Mouse (Mus musculus) neural tube, embryonic 14.5 days (tissue): ENCODE measurements at regions not wholly inside any gene's neighbourhood (a gene's known extent, or its start where the extent isn't known, plus 50 kb on each side); places are given as distances from the start of the nearest gene placed in this dataset.
"Not testable (repeated sequence)": the region's sequence is repeated elsewhere in the genome, so short reads cannot be mapped to it uniquely, and the experiment has no call there.

ENCODE experiments used
- ATAC-seq: fragments of 200-750 bp; cut with Nextera tagmentation; 2 replicates; pipeline ENCODE4 v1.8.0; 2017; ENCODE audit warnings: low read depth, mild to moderate bottlenecking, moderate TSS enrichment, moderate library complexity
- H3K27ac ChIP-seq: fragments of 300-500 bp; sonication (generic); 2 replicates; pipeline ENCODE4 v1.5.1; 2014; ENCODE audit warnings: low read depth, mild to moderate bottlenecking, control low read depth, low read length, moderate library complexity, mixed read lengths
- H3K27me3 ChIP-seq: fragments of 300-500 bp; sonication (generic); 2 replicates; pipeline ENCODE4 v1.6.1; 2014; ENCODE audit warnings: low read length; ENCODE audit not compliant: control insufficient read depth, insufficient read depth
- H3K36me3 ChIP-seq: fragments of 300-500 bp; sonication (generic); 2 replicates; pipeline ENCODE4 v1.6.1; 2014; ENCODE audit warnings: low read length, mixed read lengths; ENCODE audit not compliant: control insufficient read depth, insufficient read depth
- H3K4me1 ChIP-seq: fragments of 300-500 bp; sonication (generic); 2 replicates; pipeline ENCODE4 v1.6.1; 2014; ENCODE audit warnings: low read length; ENCODE audit not compliant: control insufficient read depth, insufficient read depth
- H3K4me2 ChIP-seq: fragments of 300-500 bp; sonication (generic); 2 replicates; pipeline ENCODE4 v1.6.1; 2014; ENCODE audit warnings: mild to moderate bottlenecking, low read depth, low read length, control low read depth
- H3K4me3 ChIP-seq: fragments of 300-500 bp; sonication (generic); 2 replicates; pipeline ENCODE4 v1.5.1; 2014; ENCODE audit warnings: low read depth, low read length, control low read depth, mixed read lengths
- H3K9ac ChIP-seq: fragments of 300-500 bp; sonication (generic); replicated peaks from 2 replicates; pipeline ENCODE4 v1.6.1; 2014; ENCODE audit warnings: low read depth, mild to moderate bottlenecking, control low read depth, low read length, mixed read lengths
- H3K9me3 ChIP-seq: fragments of 300-500 bp; sonication (generic); 2 replicates; pipeline ENCODE4 v1.6.1; 2016; ENCODE audit warnings: low read length; ENCODE audit not compliant: control insufficient read depth
- WGBS: fragments of 180-500 bp; shearing (Covaris S2); extraction: QIAGEN DNeasy Blood & Tissue Kit; methylation state at CpG from one replicate; pipeline ENCODE4 v1.1.7; 2014; 5-methylcytosine and 5-hydroxymethylcytosine counted together

GRCm38 (mm10) chr12:48819168-48819567 lies 563.3 kb upstream of the Foxg1 start:
- Histone ChIP-seq H3K27me3 (no peaks in the 10 kb centered on the region), H3K4me2 (no peak overlapping the region), H3K27ac (no peak overlapping the region), H3K9ac (no peak overlapping the region), H3K4me3 (no peak overlapping the region), H3K9me3 (no peaks in the 10 kb centered on the region), H3K4me1 (no peaks in the 10 kb centered on the region), H3K36me3 (no peaks in the 10 kb centered on the region)
- ATAC-seq: no peak

GRCm38 (mm10) chr12:48820206-48820605 lies 562.3 kb upstream of the Foxg1 start:
- Histone ChIP-seq H3K4me1 (no peaks in the 10 kb centered on the region), H3K4me2 (no peak overlapping the region), H3K36me3 (no peaks in the 10 kb centered on the region), H3K27me3 (no peaks in the 10 kb centered on the region), H3K27ac (no peak overlapping the region), H3K9me3 (no peaks in the 10 kb centered on the region), H3K9ac (no peak overlapping the region), H3K4me3 (no peak overlapping the region)
- no peak for ATAC-seq

- Histone ChIP-seq H3K4me3 (no peak overlapping the region), H3K4me2 (no peak overlapping the region), H3K36me3 (no peaks in the 10 kb centered on the region), H3K27ac (no peak overlapping the region), H3K4me1 (no peaks in the 10 kb centered on the region), H3K9me3 (no peaks in the 10 kb centered on the region), H3K9ac (no peak overlapping the region), H3K27me3 (no peaks in the 10 kb centered on the region)
- peak; percentile 82 for ATAC-seq
- 44% methylated on average over 6 of the region's 6 CpGs for WGBS
Measured at GRCm38 (mm10) chr12:48826300-48826699, 556.2 kb upstream of the Foxg1 start.

GRCm38 (mm10) chr12:48853356-48853755 lies 529.1 kb upstream of the Foxg1 start:
- not testable (repeated sequence) for H3K9me3 ChIP-seq, ATAC-seq, H3K27ac ChIP-seq, H3K4me3 ChIP-seq, H3K4me1 ChIP-seq, H3K27me3 ChIP-seq, H3K36me3 ChIP-seq, H3K4me2 ChIP-seq, H3K9ac ChIP-seq
- 88% methylated on average over 4 of the region's 4 CpGs for WGBS

GRCm38 (mm10) chr12:48854016-48854415 lies 528.4 kb upstream of the Foxg1 start:
- no peak overlapping the region for H3K27ac ChIP-seq
- no peak for ATAC-seq
- no peaks in the 10 kb centered on the region for H3K4me1 ChIP-seq
- H3K9ac ChIP-seq: no peak overlapping the region
- WGBS: 78% methylated on average over 1 of the region's 1 CpGs
- H3K4me2 ChIP-seq: no peak overlapping the region
- H3K36me3 ChIP-seq: no peaks in the 10 kb centered on the region
- H3K27me3 ChIP-seq: no peaks in the 10 kb centered on the region
- no peaks in the 10 kb centered on the region for H3K9me3 ChIP-seq
- no peak overlapping the region for H3K4me3 ChIP-seq

- H3K36me3 ChIP-seq: no peaks in the 10 kb centered on the region
- no peak overlapping the region for H3K4me3 ChIP-seq
- no peak overlapping the region for H3K9ac ChIP-seq
- 28% methylated on average over 8 of the region's 8 CpGs for WGBS
- H3K9me3 ChIP-seq: no peaks in the 10 kb centered on the region
- peaks cover 5% of the 10 kb centered on the region; the same call in 1 of the 2 replicates for H3K4me1 ChIP-seq
- no peak overlapping the region for H3K27ac ChIP-seq
- H3K27me3 ChIP-seq: no peaks in the 10 kb centered on the region
- H3K4me2 ChIP-seq: no peak overlapping the region
- ATAC-seq: no peak
Measured at GRCm38 (mm10) chr12:48878244-48879031, 504.0 kb upstream of the Foxg1 start.
